Mouse (Mus musculus): ENCODE results near the gene Hnrnph3. TPM values are rescaled to one million over a fixed set of nuclear protein-coding genes. Genes with fewer than 3 reads are reported as not detected.

Hnrnph3 gene
- 72.5 TPM for polyA plus RNA-seq (2017; shearing (Covaris generic))

GRCm38 (mm10) chr10:63023749-63024579 is at the start of gene Hnrnph3, which contains the start of gene Pbld2:
Gene Hnrnph3, minus strand, starts transcription at chr10:63024217.
Gene Pbld2, plus strand, starts transcription at chr10:63024315.

GRCm38 (mm10) chr10:63059862-63060261 is 35.8 kb upstream of the Hnrnph3 start, which contains the start of gene Pbld1:
Gene Pbld1, plus strand, starts transcription at chr10:63060162.

GRCm38 (mm10) chr10:62980039-62980954 is 43.7 kb downstream of the Hnrnph3 start, which contains the start of gene Rufy2:
Gene Rufy2, plus strand, starts transcription at chr10:62980223.

Other genes starting within 250 kb of the Hnrnph3 start
- gene Ccar1, start 231.9 kb downstream of the Hnrnph3 start, polyA plus RNA-seq (2017; shearing (Covaris generic)): 126 TPM
- gene Tet1, start 115.2 kb downstream of the Hnrnph3 start, polyA plus RNA-seq (2017; shearing (Covaris generic)): 11.4 TPM
- 15.9 TPM for gene Slc25a16, start 103.6 kb downstream of the Hnrnph3 start, polyA plus RNA-seq (2017; shearing (Covaris generic))
- 2.7 TPM for gene Dna2, start 77.2 kb downstream of the Hnrnph3 start, polyA plus RNA-seq (2017; shearing (Covaris generic))
- 54.1 TPM for gene Rufy2, start 44.0 kb downstream of the Hnrnph3 start, polyA plus RNA-seq (2017; shearing (Covaris generic))
- gene Pbld2, start 98 bp upstream of the Hnrnph3 start, polyA plus RNA-seq (2017; shearing (Covaris generic)): 0.32 TPM
- gene Pbld1, start 35.9 kb upstream of the Hnrnph3 start, polyA plus RNA-seq (2017; shearing (Covaris generic)): not detected
- gene Atoh7, start 75.4 kb upstream of the Hnrnph3 start, polyA plus RNA-seq (2017; shearing (Covaris generic)): not detected
- gene Mypn, start 179.7 kb upstream of the Hnrnph3 start, polyA plus RNA-seq (2017; shearing (Covaris generic)): 0.05 TPM
- gene Herc4, start 219.6 kb upstream of the Hnrnph3 start, polyA plus RNA-seq (2017; shearing (Covaris generic)): 128 TPM

Measured in CD4-positive, CD25-positive, alpha-beta regulatory T cell (primary cell).